Mouse (Mus musculus): ENCODE data around the gene Cs. TPM values are rescaled to one million over a fixed set of nuclear protein-coding genes. Genes with fewer than 3 reads are reported as not detected.

Gene Cs
- polyA plus RNA-seq, 1 experiment: 204 TPM

- Histone ChIP-seq H3K4me3 (ENCODE audit: insufficient read depth, low read length) (peak within 1 kb of the TSS; percentile 71), H3K27ac (ENCODE audit: insufficient read depth, low read length) (peak within 1 kb of the TSS; percentile 94), H3K4me1 (ENCODE audit: control insufficient read depth, insufficient read depth, low read length) (peaks cover 6% of the 10 kb centered on the region)
- TF ChIP-seq POLR2A (IDR thresholded peaks at IDR 0.05; ENCODE audit: low read depth, low read length) (peak; percentile 63), CTCF (IDR thresholded peaks at IDR 0.05; ENCODE audit: borderline replicate concordance, insufficient read depth, low read length) (no peak)
These were observed 34.2 kb upstream of the Cs start, which contains the start of gene Pan2 for GRCm38 (mm10) chr10:128303126-128304021. Pan2 (plus strand) TSS chr10:128303335.

- H3K4me3 ChIP-seq (ENCODE audit: insufficient read depth, low read length): no peak overlapping the region
- H3K27ac ChIP-seq (ENCODE audit: insufficient read depth, low read length): no peak overlapping the region
- TF ChIP-seq POLR2A (IDR thresholded peaks at IDR 0.05; ENCODE audit: low read depth, low read length) (no peak), CTCF (IDR thresholded peaks at IDR 0.05; ENCODE audit: borderline replicate concordance, insufficient read depth, low read length) (no peak)
- H3K4me1 ChIP-seq (ENCODE audit: control insufficient read depth, insufficient read depth, low read length): no peaks in the 10 kb centered on the region
These were observed 27.9 kb upstream of the Cs start for GRCm38 (mm10) chr10:128309654-128310053.

GRCm38 (mm10) chr10:128310177-128310576 lies 27.4 kb upstream of the Cs start:
- TF ChIP-seq POLR2A (IDR thresholded peaks at IDR 0.05; ENCODE audit: low read depth, low read length) (no peak), CTCF (IDR thresholded peaks at IDR 0.05; ENCODE audit: borderline replicate concordance, insufficient read depth, low read length) (no peak)
- Histone ChIP-seq H3K4me3 (ENCODE audit: insufficient read depth, low read length) (no peak overlapping the region), H3K4me1 (ENCODE audit: control insufficient read depth, insufficient read depth, low read length) (no peaks in the 10 kb centered on the region), H3K27ac (ENCODE audit: insufficient read depth, low read length) (no peak overlapping the region)

GRCm38 (mm10) chr10:128310902-128311301 lies 26.6 kb upstream of the Cs start:
- H3K4me3 ChIP-seq (ENCODE audit: insufficient read depth, low read length): no peak overlapping the region
- H3K4me1 ChIP-seq (ENCODE audit: control insufficient read depth, insufficient read depth, low read length): no peaks in the 10 kb centered on the region
- no peak overlapping the region for H3K27ac ChIP-seq (ENCODE audit: insufficient read depth, low read length)
- no peak for TF ChIP-seq POLR2A (IDR thresholded peaks at IDR 0.05; ENCODE audit: low read depth, low read length)
- no peak for TF ChIP-seq CTCF (IDR thresholded peaks at IDR 0.05; ENCODE audit: borderline replicate concordance, insufficient read depth, low read length)

GRCm38 (mm10) chr10:128315578-128315977 lies 22.0 kb upstream of the Cs start:
- H3K4me3 ChIP-seq (ENCODE audit: insufficient read depth, low read length): no peak overlapping the region
- TF ChIP-seq CTCF (IDR thresholded peaks at IDR 0.05; ENCODE audit: borderline replicate concordance, insufficient read depth, low read length) (no peak), POLR2A (IDR thresholded peaks at IDR 0.05; ENCODE audit: low read depth, low read length) (no peak)
- H3K27ac ChIP-seq (ENCODE audit: insufficient read depth, low read length): no peak overlapping the region
- no peaks in the 10 kb centered on the region for H3K4me1 ChIP-seq (ENCODE audit: control insufficient read depth, insufficient read depth, low read length)

- Histone ChIP-seq H3K4me3 (ENCODE audit: insufficient read depth, low read length) (peak overlapping the region; percentile 30; the same call in 1 of the 2 replicates), H3K4me1 (ENCODE audit: control insufficient read depth, insufficient read depth, low read length) (no peaks in the 10 kb centered on the region; the same call in 1 of the 2 replicates), H3K27ac (ENCODE audit: insufficient read depth, low read length) (no peak overlapping the region)
- TF ChIP-seq CTCF (IDR thresholded peaks at IDR 0.05; ENCODE audit: borderline replicate concordance, insufficient read depth, low read length) (no peak), POLR2A (IDR thresholded peaks at IDR 0.05; ENCODE audit: low read depth, low read length) (0 out of 2 replicates have a peak, but pooled peaks have one; percentile 8)
These were observed 15.9 kb upstream of the Cs start for GRCm38 (mm10) chr10:128321641-128322040.

- Histone ChIP-seq H3K4me3 (ENCODE audit: insufficient read depth, low read length) (peak within 1 kb of the TSS; percentile 63), H3K4me1 (ENCODE audit: control insufficient read depth, insufficient read depth, low read length) (no peaks in the 10 kb centered on the region; the same call in 1 of the 2 replicates), H3K27ac (ENCODE audit: insufficient read depth, low read length) (peak within 1 kb of the TSS; percentile 73)
- TF ChIP-seq POLR2A (IDR thresholded peaks at IDR 0.05; ENCODE audit: low read depth, low read length) (peak; percentile 80), CTCF (IDR thresholded peaks at IDR 0.05; ENCODE audit: borderline replicate concordance, insufficient read depth, low read length) (no peak)
These were observed 15.1 kb upstream of the Cs start, which contains the start of gene Cnpy2 for GRCm38 (mm10) chr10:128322141-128323108. Cnpy2 (plus strand) TSS chr10:128322459.

GRCm38 (mm10) chr10:128323516-128323915 lies 14.0 kb upstream of the Cs start:
- H3K4me1 ChIP-seq (ENCODE audit: control insufficient read depth, insufficient read depth, low read length): no peaks in the 10 kb centered on the region; the same call in 1 of the 2 replicates
- TF ChIP-seq POLR2A (IDR thresholded peaks at IDR 0.05; ENCODE audit: low read depth, low read length): no peak
- TF ChIP-seq CTCF (IDR thresholded peaks at IDR 0.05; ENCODE audit: borderline replicate concordance, insufficient read depth, low read length): no peak
- H3K4me3 ChIP-seq (ENCODE audit: insufficient read depth, low read length): peak overlapping the region; percentile 63
- no peak overlapping the region for H3K27ac ChIP-seq (ENCODE audit: insufficient read depth, low read length)

- H3K27ac ChIP-seq (ENCODE audit: insufficient read depth, low read length): no peak overlapping the region
- H3K4me1 ChIP-seq (ENCODE audit: control insufficient read depth, insufficient read depth, low read length): no peaks in the 10 kb centered on the region
- H3K4me3 ChIP-seq (ENCODE audit: insufficient read depth, low read length): no peak overlapping the region
- TF ChIP-seq CTCF (IDR thresholded peaks at IDR 0.05; ENCODE audit: borderline replicate concordance, insufficient read depth, low read length) (no peak), POLR2A (IDR thresholded peaks at IDR 0.05; ENCODE audit: low read depth, low read length) (no peak)
These were observed 10.7 kb upstream of the Cs start for GRCm38 (mm10) chr10:128326825-128327224.
